ENCODE assay signal across 10 mouse cellular contexts in genomic region chr2:131176491-131176890, GRCm38 (mm10). TPM values are rescaled to one million over a fixed set of nuclear protein-coding genes. Genes with fewer than 3 reads are reported as not detected.
DNase-seq lines count a peak whose midpoint lies in the region; ATAC-seq lines count a peak whose summit lies in the region.
"Had no signal": no experiment of that assay in that cellular context is flagged by ENCODE, and none has a peak within 500 bp of the region (broad histone marks: within the 10 kb centered on the region; RNA-seq: fewer than 3 reads in every experiment).

No protein-coding gene starts in this region.

- peaks cover 28% of the 10 kb centered on the region for H3K27me3 ChIP-seq in midbrain, embryonic 10.5 days (ENCODE audit: low read depth, poor library complexity, severe bottlenecking)
- peaks cover 16% of the 10 kb centered on the region for H3K27me3 ChIP-seq in midbrain, embryonic 11.5 days (ENCODE audit: control insufficient read depth, insufficient read depth, low read length)
- peaks cover 25% of the 10 kb centered on the region for H3K27me3 ChIP-seq in hindbrain, embryonic 12.5 days
- peaks cover 32% of the 10 kb centered on the region for H3K27me3 ChIP-seq in liver, embryonic 13.5 days
- peaks cover 11% of the 10 kb centered on the region for H3K27me3 ChIP-seq in stomach, embryonic 15.5 days (replicated peaks)
- H3K27me3 ChIP-seq: Patski had no signal

- ATAC-seq in midbrain, embryonic 11.5 days (ENCODE audit: low FRiP score): no peak
- no peak for ATAC-seq in hindbrain, embryonic 12.5 days (ENCODE audit: low FRiP score)
- no peak for ATAC-seq in liver, embryonic 13.5 days (ENCODE audit: low read depth)
- ATAC-seq in stomach, embryonic 15.5 days (ENCODE audit: insufficient read depth, low FRiP score, low read depth): peak; percentile 74
- ATAC-seq: Patski had no signal

- no peak overlapping the region for H3K27ac ChIP-seq in midbrain, embryonic 10.5 days (replicated peaks)
- no peak overlapping the region for H3K27ac ChIP-seq in midbrain, embryonic 11.5 days (ENCODE audit: low read depth, low read length)
- no peak overlapping the region for H3K27ac ChIP-seq in hindbrain, embryonic 12.5 days
- peak overlapping the region; percentile 94; the same call in 1 of the 2 replicates for H3K27ac ChIP-seq in liver, embryonic 13.5 days
- peak overlapping the region; percentile 81 for H3K27ac ChIP-seq in stomach, embryonic 15.5 days
- H3K27ac ChIP-seq: macrophage had no signal

- H3K4me2 ChIP-seq in midbrain, embryonic 11.5 days: no peak overlapping the region
- peak overlapping the region; percentile 97 for H3K4me2 ChIP-seq in hindbrain, embryonic 12.5 days (replicated peaks)
- H3K4me2 ChIP-seq in liver, embryonic 13.5 days: peak overlapping the region; percentile 98
- H3K4me2 ChIP-seq in stomach, embryonic 15.5 days: peak overlapping the region; percentile 76

- peaks cover 32% of the 10 kb centered on the region for H3K36me3 ChIP-seq in midbrain, embryonic 10.5 days
- no peaks in the 10 kb centered on the region for H3K36me3 ChIP-seq in midbrain, embryonic 11.5 days (ENCODE audit: control insufficient read depth, insufficient read depth, low read length)
- H3K36me3 ChIP-seq in hindbrain, embryonic 12.5 days: peaks cover 16% of the 10 kb centered on the region
- H3K36me3 ChIP-seq in liver, embryonic 13.5 days: peaks cover 13% of the 10 kb centered on the region
- H3K36me3 ChIP-seq in stomach, embryonic 15.5 days: 0 out of 2 replicates have a peak, but pooled peaks cover 3% of the 10 kb centered on the region

- intact Hi-C loops in left cerebral cortex, postnatal 4 days (cut with DNase I): no loop called here

- H3K4me1 ChIP-seq in midbrain, embryonic 10.5 days: peaks cover 65% of the 10 kb centered on the region
- peaks cover 41% of the 10 kb centered on the region for H3K4me1 ChIP-seq in midbrain, embryonic 11.5 days (ENCODE audit: control insufficient read depth, insufficient read depth, low read length)
- H3K4me1 ChIP-seq in hindbrain, embryonic 12.5 days: peaks cover 62% of the 10 kb centered on the region
- peaks cover 83% of the 10 kb centered on the region for H3K4me1 ChIP-seq in liver, embryonic 13.5 days (replicated peaks)
- peaks cover 43% of the 10 kb centered on the region for H3K4me1 ChIP-seq in stomach, embryonic 15.5 days

- no peak overlapping the region for H3K9ac ChIP-seq in midbrain, embryonic 11.5 days (ENCODE audit: low read length)
- no peak overlapping the region for H3K9ac ChIP-seq in hindbrain, embryonic 12.5 days
- H3K9ac ChIP-seq in liver, embryonic 13.5 days: peak overlapping the region; percentile 96
- H3K9ac ChIP-seq in stomach, embryonic 15.5 days: no peak overlapping the region

- DNase-seq in midbrain, embryonic 10.5 days (ENCODE audit: low spot score): no peak
- no peak for DNase-seq in midbrain, embryonic 11.5 days (ENCODE audit: low spot score, missing footprints)
- DNase-seq in liver, embryonic 13.5 days: no peak
- no peak for DNase-seq in spleen, postnatal 10 days (ENCODE audit: low spot score in 2 of 2)
- DNase-seq in layer of hippocampus, adult 9-10 months (ENCODE audit: low spot score): no peak
- no peak for DNase-seq in left cerebral cortex, postnatal 4 days

- H3K9me3 ChIP-seq in midbrain, embryonic 10.5 days (replicated peaks): no peaks in the 10 kb centered on the region
- H3K9me3 ChIP-seq in midbrain, embryonic 11.5 days (ENCODE audit: control insufficient read depth, low read length): no peaks in the 10 kb centered on the region
- no peaks in the 10 kb centered on the region for H3K9me3 ChIP-seq in hindbrain, embryonic 12.5 days (replicated peaks)
- H3K9me3 ChIP-seq in liver, embryonic 13.5 days (replicated peaks): no peaks in the 10 kb centered on the region
- H3K9me3 ChIP-seq in stomach, embryonic 15.5 days: no peaks in the 10 kb centered on the region

- peak overlapping the region; percentile 91; the same call in 1 of the 2 replicates for H3K4me3 ChIP-seq in midbrain, embryonic 10.5 days
- H3K4me3 ChIP-seq in midbrain, embryonic 11.5 days (ENCODE audit: low read depth, low read length): no peak overlapping the region
- H3K4me3 ChIP-seq in hindbrain, embryonic 12.5 days: no peak overlapping the region
- H3K4me3 ChIP-seq in liver, embryonic 13.5 days (replicated peaks): no peak overlapping the region
- H3K4me3 ChIP-seq in stomach, embryonic 15.5 days (replicated peaks): peak overlapping the region; percentile 83

- 68% methylated on average over 5 of the region's 5 CpGs for WGBS in midbrain, embryonic 10.5 days
- WGBS in midbrain, embryonic 11.5 days: 75% methylated on average over 5 of the region's 5 CpGs
- WGBS in hindbrain, embryonic 12.5 days: 66% methylated on average over 5 of the region's 5 CpGs
- whole genome bisulfite sequencing in liver, embryonic 13.5 days (ENCODE audit: insufficient replicate concordance): 66% methylated on average over 5 of the region's 5 CpGs
- 65% methylated on average over 5 of the region's 5 CpGs for WGBS in stomach, embryonic 15.5 days

RNA-seq across cellular contexts. Expression of gene Cenpb, which starts 3.4 kb away (rescaled TPM):
- 9.0 and 10.6 TPM in 2 replicates for polyA plus RNA-seq in midbrain, embryonic 10.5 days (2016; fragmentation: Nextera tagmentation; extraction: Ambion mirVana)
- 8.7 and 9.5 TPM in 2 replicates for polyA plus RNA-seq in midbrain, embryonic 11.5 days (2014; fragmentation: Nextera tagmentation; extraction: Ambion mirVana)
- polyA plus RNA-seq in hindbrain, embryonic 12.5 days (2016; fragmentation: Nextera tagmentation; extraction: Ambion mirVana): 18.3 and 18.5 TPM in 2 replicates
- 3.5 and 4.5 TPM in 2 replicates for polyA plus RNA-seq in liver, embryonic 13.5 days (2015; fragmentation: Nextera tagmentation; extraction: Ambion mirVana)
- polyA plus RNA-seq in stomach, embryonic 15.5 days (2015; fragmentation: Nextera tagmentation; extraction: Ambion mirVana): 15.4 and 16.4 TPM in 2 replicates
- 100 to 1,000 TPM; 103 to 108 TPM for total RNA-seq in left cerebral cortex, postnatal 4 days (2021)

RNA-seq across cellular contexts. Expression of gene Cdc25b, which starts 10.3 kb away (rescaled TPM):
- 117 and 140 TPM in 2 replicates for polyA plus RNA-seq in midbrain, embryonic 10.5 days (2016; fragmentation: Nextera tagmentation; extraction: Ambion mirVana)
- polyA plus RNA-seq in midbrain, embryonic 11.5 days (2014; fragmentation: Nextera tagmentation; extraction: Ambion mirVana): 122 and 130 TPM in 2 replicates
- 69.8 and 85.7 TPM in 2 replicates for polyA plus RNA-seq in hindbrain, embryonic 12.5 days (2016; fragmentation: Nextera tagmentation; extraction: Ambion mirVana)
- polyA plus RNA-seq in liver, embryonic 13.5 days (2015; fragmentation: Nextera tagmentation; extraction: Ambion mirVana): 171 and 201 TPM in 2 replicates
- 57.6 and 62.6 TPM in 2 replicates for polyA plus RNA-seq in stomach, embryonic 15.5 days (2015; fragmentation: Nextera tagmentation; extraction: Ambion mirVana)
- total RNA-seq in left cerebral cortex, postnatal 4 days (2021): 10 to 100 TPM; 25.1 to 30.1 TPM

RNA-seq across cellular contexts. Expression of gene Spef1, which starts 10.6 kb away (rescaled TPM):
- 3.7 and 6.3 TPM in 2 replicates for polyA plus RNA-seq in midbrain, embryonic 10.5 days (2016; fragmentation: Nextera tagmentation; extraction: Ambion mirVana)
- polyA plus RNA-seq in midbrain, embryonic 11.5 days (2014; fragmentation: Nextera tagmentation; extraction: Ambion mirVana): 6.3 and 7.1 TPM in 2 replicates
- 8.9 and 9.2 TPM in 2 replicates for polyA plus RNA-seq in hindbrain, embryonic 12.5 days (2016; fragmentation: Nextera tagmentation; extraction: Ambion mirVana)
- polyA plus RNA-seq in liver, embryonic 13.5 days (2015; fragmentation: Nextera tagmentation; extraction: Ambion mirVana): 1.1 and 1.2 TPM in 2 replicates
- polyA plus RNA-seq in stomach, embryonic 15.5 days (2015; fragmentation: Nextera tagmentation; extraction: Ambion mirVana): 5.7 TPM in 2 replicates
- 10 to 100 TPM; 25.2 to 31.6 TPM for total RNA-seq in left cerebral cortex, postnatal 4 days (2021)

RNA-seq across cellular contexts. Expression of gene 1700037H04Rik, which starts 16.6 kb away (rescaled TPM):
- polyA plus RNA-seq in midbrain, embryonic 10.5 days (2016; fragmentation: Nextera tagmentation; extraction: Ambion mirVana): 136 and 145 TPM in 2 replicates
- polyA plus RNA-seq in midbrain, embryonic 11.5 days (2014; fragmentation: Nextera tagmentation; extraction: Ambion mirVana): 112 and 122 TPM in 2 replicates
- polyA plus RNA-seq in hindbrain, embryonic 12.5 days (2016; fragmentation: Nextera tagmentation; extraction: Ambion mirVana): 87.4 and 89.7 TPM in 2 replicates
- 124 and 129 TPM in 2 replicates for polyA plus RNA-seq in liver, embryonic 13.5 days (2015; fragmentation: Nextera tagmentation; extraction: Ambion mirVana)
- polyA plus RNA-seq in stomach, embryonic 15.5 days (2015; fragmentation: Nextera tagmentation; extraction: Ambion mirVana): 74.2 and 75.0 TPM in 2 replicates
- total RNA-seq in left cerebral cortex, postnatal 4 days (2021): 10 to 100 TPM; 57.3 to 59.2 TPM

RNA-seq across cellular contexts. Expression of gene Ap5s1, which starts 30.4 kb away (rescaled TPM):
- 25.9 and 28.9 TPM in 2 replicates for polyA plus RNA-seq in midbrain, embryonic 10.5 days (2016; fragmentation: Nextera tagmentation; extraction: Ambion mirVana)
- polyA plus RNA-seq in midbrain, embryonic 11.5 days (2014; fragmentation: Nextera tagmentation; extraction: Ambion mirVana): 26.6 and 29.4 TPM in 2 replicates
- 28.4 and 29.1 TPM in 2 replicates for polyA plus RNA-seq in hindbrain, embryonic 12.5 days (2016; fragmentation: Nextera tagmentation; extraction: Ambion mirVana)
- 18.1 and 19.7 TPM in 2 replicates for polyA plus RNA-seq in liver, embryonic 13.5 days (2015; fragmentation: Nextera tagmentation; extraction: Ambion mirVana)
- 23.2 and 23.7 TPM in 2 replicates for polyA plus RNA-seq in stomach, embryonic 15.5 days (2015; fragmentation: Nextera tagmentation; extraction: Ambion mirVana)
- total RNA-seq in left cerebral cortex, postnatal 4 days (2021): 10 to 100 TPM; 17.9 to 18.5 TPM

Comparison
In these comparisons a context has a peak if more than half of its experiments do, and no peak if none do; other contexts are left out.
1. H3K4me3 ChIP-seq: peak in midbrain, embryonic 10.5 days (single experiment) and stomach, embryonic 15.5 days (single experiment); none in midbrain, embryonic 11.5 days (single experiment), hindbrain, embryonic 12.5 days (single experiment) and liver, embryonic 13.5 days (single experiment).
2. H3K27ac ChIP-seq: peak in liver, embryonic 13.5 days (single experiment) and stomach, embryonic 15.5 days (single experiment); none in midbrain, embryonic 10.5 days (single experiment), midbrain, embryonic 11.5 days (single experiment) and hindbrain, embryonic 12.5 days (single experiment).